Mouse (Mus musculus): Measurements from ENCODE around the gene Pik3c2a. TPM values are rescaled to one million over a fixed set of nuclear protein-coding genes. Genes with fewer than 3 reads are reported as not detected.

The Pik3c2a gene
- total RNA-seq, 4 experiments from 2014 or later: 28.0 to 31.7 (median 29.5) TPM

GRCm38 (mm10) chr7:116298851-116299250, 144.4 kb downstream of the Pik3c2a start:
- no peak for DNase-seq (ENCODE audit: low spot score in 2 of 2)

GRCm38 (mm10) chr7:116298389-116298788, 144.9 kb downstream of the Pik3c2a start:
- no peak for DNase-seq (ENCODE audit: low spot score in 2 of 2)

- DNase-seq (ENCODE audit: low spot score in 2 of 2): no peak
Observed at GRCm38 (mm10) chr7:116294961-116295360, 148.3 kb downstream of the Pik3c2a start.

- DNase-seq (ENCODE audit: low spot score in 2 of 2): no peak
Observed at GRCm38 (mm10) chr7:116292377-116292776, 150.9 kb downstream of the Pik3c2a start.

- DNase-seq (ENCODE audit: low spot score in 2 of 2): no peak
Observed at GRCm38 (mm10) chr7:116290559-116290958, 152.7 kb downstream of the Pik3c2a start.

GRCm38 (mm10) chr7:116288996-116289395, 154.3 kb downstream of the Pik3c2a start:
- DNase-seq (ENCODE audit: low spot score in 2 of 2): no peak

- DNase-seq (ENCODE audit: low spot score in 2 of 2): no peak
Observed at GRCm38 (mm10) chr7:116287959-116288358, 155.3 kb downstream of the Pik3c2a start.

Other genes starting within 250 kb of the Pik3c2a start
- 10 to 100 TPM; 24.7 to 30.1 (median 27.0) TPM for gene Plekha7, start 135.1 kb downstream of the Pik3c2a start, total RNA-seq (2022)
- 100 to 1,000 TPM; 189 to 241 (median 224) TPM for gene Rps13, start 109.3 kb downstream of the Pik3c2a start, total RNA-seq (2022)
- gene Nucb2, start 60.9 kb upstream of the Pik3c2a start, total RNA-seq (2022): 10 to 100 TPM; 25.7 to 28.7 (median 28.2) TPM

All from left cerebral cortex, adult 8-10 months (tissue).